Mouse (Mus musculus) hematopoietic stem cell, adult 5-6 weeks (primary cell): ENCODE data around the gene Tdrd1. TPM values are rescaled to one million over a fixed set of nuclear protein-coding genes. Genes with fewer than 3 reads are reported as not detected.

ENCODE experiments used
- ATAC-seq, 2 experiments: fragments of 125-278 bp in 1 of 2; replicated peaks in 1 of 2; 2 replicates each; pipeline ENCODE4 v1.8.0; 2016 to 2017; ENCODE audit warnings: inconsistent platforms in 2 of 2, mild to moderate bottlenecking in 2 of 2, moderate number of reproducible peaks in 2 of 2, low read depth in 1 of 2, moderate TSS enrichment in 1 of 2; ENCODE audit not compliant: low FRiP score in 2 of 2, poor library complexity in 2 of 2, severe bottlenecking in 2 of 2, insufficient read depth in 1 of 2, low TSS enrichment in 1 of 2
- total RNA-seq: library from RNA; stranded (forward); fragments of 172-1452, 232-1000 nt; gene quantifications from 2 replicates; pipeline ENCODE4 v1.2.3, GENCODE M21; 2017

Gene Tdrd1
- total RNA-seq, 1 experiment from 2014 or later: not detected

GRCm38 (mm10) chr19:56891438-56891837 lies 65.4 kb downstream of the Tdrd1 start:
- no peak for ATAC-seq

GRCm38 (mm10) chr19:56892586-56892985 lies 66.6 kb downstream of the Tdrd1 start:
- no peak for ATAC-seq

- ATAC-seq: no peak
Observed at GRCm38 (mm10) chr19:56893326-56893725, 67.3 kb downstream of the Tdrd1 start.

GRCm38 (mm10) chr19:56897654-56898053 lies 71.6 kb downstream of the Tdrd1 start:
- no peak for ATAC-seq

GRCm38 (mm10) chr19:56904095-56904494 lies 78.1 kb downstream of the Tdrd1 start:
- ATAC-seq: no peak

- ATAC-seq: no peak
Observed at GRCm38 (mm10) chr19:56905395-56905794, 79.4 kb downstream of the Tdrd1 start.

- no peak for ATAC-seq
Observed at GRCm38 (mm10) chr19:56907850-56908249, 81.8 kb downstream of the Tdrd1 start.

GRCm38 (mm10) chr19:56908472-56909270 lies 82.7 kb downstream of the Tdrd1 start:
- ATAC-seq: peak; percentile 37 to 42; a peak in 2 of 4 replicates

- no peak for ATAC-seq
Observed at GRCm38 (mm10) chr19:56910561-56910960, 84.6 kb downstream of the Tdrd1 start.

- ATAC-seq: no peak
Observed at GRCm38 (mm10) chr19:56913761-56914160, 87.8 kb downstream of the Tdrd1 start.

- no peak for ATAC-seq
Observed at GRCm38 (mm10) chr19:56914658-56915057, 88.6 kb downstream of the Tdrd1 start.

- ATAC-seq: no peak
Observed at GRCm38 (mm10) chr19:56915084-56915483, 89.1 kb downstream of the Tdrd1 start.

Other genes with a start within 250 kb of the Tdrd1 start
- gene Adrb1, start 104.0 kb upstream of the Tdrd1 start, total RNA-seq: not detected in 2 replicates
- 26.5 and 28.8 TPM in 2 replicates for gene Ccdc186, start 4.0 kb upstream of the Tdrd1 start, total RNA-seq
- gene Vwa2, start 48.0 kb downstream of the Tdrd1 start, total RNA-seq: not detected in 2 replicates
- gene Afap1l2, start 182.0 kb downstream of the Tdrd1 start, total RNA-seq: not detected in 2 replicates